Mouse (Mus musculus): ENCODE results near the gene Baiap2l2. TPM values are rescaled to one million over a fixed set of nuclear protein-coding genes. Genes with fewer than 3 reads are reported as not detected.

Baiap2l2 gene
- polyA plus RNA-seq, 1 experiment: 113 TPM

GRCm38 (mm10) chr15:79286141-79286540, 804 bp upstream of the Baiap2l2 start:
- DNase-seq: peak; percentile 83
- H3K27me3 ChIP-seq (replicated peaks; ENCODE audit: control insufficient read depth, insufficient read depth, low read length): no peaks in the 10 kb centered on the region
- 55% methylated on average over 7 of the region's 7 CpGs for WGBS
- no peak overlapping the region for H3K4me3 ChIP-seq (ENCODE audit: insufficient read depth, low read depth, low read length)
- H3K27ac ChIP-seq (ENCODE audit: insufficient read depth, low read depth, low read length): peak overlapping the region; percentile 78
- peaks cover 39% of the 10 kb centered on the region for H3K4me1 ChIP-seq (ENCODE audit: control insufficient read depth, insufficient read depth, low read length)
- no peak for TF ChIP-seq POLR2A (IDR thresholded peaks at IDR 0.05; ENCODE audit: low read depth, low read length)
- no peak for TF ChIP-seq CTCF (conservative IDR thresholded peaks at IDR 0.05; ENCODE audit: insufficient read depth, insufficient read length, low read depth, low read length)
- no peaks in the 10 kb centered on the region for H3K36me3 ChIP-seq (ENCODE audit: control insufficient read depth, insufficient read depth, low read length)

- peak; percentile 81 for DNase-seq
- Histone ChIP-seq H3K27me3 (replicated peaks; ENCODE audit: control insufficient read depth, insufficient read depth, low read length) (no peaks in the 10 kb centered on the region), H3K36me3 (ENCODE audit: control insufficient read depth, insufficient read depth, low read length) (no peaks in the 10 kb centered on the region), H3K27ac (ENCODE audit: insufficient read depth, low read depth, low read length) (peak overlapping the region; percentile 99; the same call in 1 of the 2 replicates), H3K4me3 (ENCODE audit: insufficient read depth, low read depth, low read length) (no peak overlapping the region), H3K4me1 (ENCODE audit: control insufficient read depth, insufficient read depth, low read length) (peaks cover 39% of the 10 kb centered on the region)
- 50% methylated on average over 4 of the region's 4 CpGs for WGBS
- TF ChIP-seq POLR2A (IDR thresholded peaks at IDR 0.05; ENCODE audit: low read depth, low read length): no peak
- no peak for TF ChIP-seq CTCF (conservative IDR thresholded peaks at IDR 0.05; ENCODE audit: insufficient read depth, insufficient read length, low read depth, low read length)
Measured at GRCm38 (mm10) chr15:79283371-79283770, 2.0 kb downstream of the Baiap2l2 start.

- Histone ChIP-seq H3K4me3 (ENCODE audit: insufficient read depth, low read depth, low read length) (no peak overlapping the region), H3K36me3 (ENCODE audit: control insufficient read depth, insufficient read depth, low read length) (no peaks in the 10 kb centered on the region), H3K4me1 (ENCODE audit: control insufficient read depth, insufficient read depth, low read length) (peaks cover 39% of the 10 kb centered on the region), H3K27me3 (replicated peaks; ENCODE audit: control insufficient read depth, insufficient read depth, low read length) (no peaks in the 10 kb centered on the region), H3K27ac (ENCODE audit: insufficient read depth, low read depth, low read length) (no peak overlapping the region)
- WGBS: 71% methylated on average over 5 of the region's 5 CpGs
- TF ChIP-seq CTCF (conservative IDR thresholded peaks at IDR 0.05; ENCODE audit: insufficient read depth, insufficient read length, low read depth, low read length): no peak
- no peak for TF ChIP-seq POLR2A (IDR thresholded peaks at IDR 0.05; ENCODE audit: low read depth, low read length)
- no peak for DNase-seq
Measured at GRCm38 (mm10) chr15:79282434-79282833, 2.9 kb downstream of the Baiap2l2 start.

GRCm38 (mm10) chr15:79281389-79281788, 3.9 kb downstream of the Baiap2l2 start:
- DNase-seq: no peak
- H3K36me3 ChIP-seq (ENCODE audit: control insufficient read depth, insufficient read depth, low read length): no peaks in the 10 kb centered on the region
- peaks cover 32% of the 10 kb centered on the region for H3K4me1 ChIP-seq (ENCODE audit: control insufficient read depth, insufficient read depth, low read length)
- H3K4me3 ChIP-seq (ENCODE audit: insufficient read depth, low read depth, low read length): no peak overlapping the region
- 84% methylated on average over 1 of the region's 1 CpGs for WGBS
- TF ChIP-seq CTCF (conservative IDR thresholded peaks at IDR 0.05; ENCODE audit: insufficient read depth, insufficient read length, low read depth, low read length) (no peak), POLR2A (IDR thresholded peaks at IDR 0.05; ENCODE audit: low read depth, low read length) (no peak)
- H3K27me3 ChIP-seq (replicated peaks; ENCODE audit: control insufficient read depth, insufficient read depth, low read length): no peaks in the 10 kb centered on the region
- no peak overlapping the region for H3K27ac ChIP-seq (ENCODE audit: insufficient read depth, low read depth, low read length)

GRCm38 (mm10) chr15:79280850-79281249, 4.5 kb downstream of the Baiap2l2 start:
- Histone ChIP-seq H3K27me3 (replicated peaks; ENCODE audit: control insufficient read depth, insufficient read depth, low read length) (no peaks in the 10 kb centered on the region), H3K4me1 (ENCODE audit: control insufficient read depth, insufficient read depth, low read length) (peaks cover 26% of the 10 kb centered on the region), H3K27ac (ENCODE audit: insufficient read depth, low read depth, low read length) (no peak overlapping the region), H3K4me3 (ENCODE audit: insufficient read depth, low read depth, low read length) (no peak overlapping the region), H3K36me3 (ENCODE audit: control insufficient read depth, insufficient read depth, low read length) (no peaks in the 10 kb centered on the region)
- DNase-seq: no peak
- TF ChIP-seq POLR2A (IDR thresholded peaks at IDR 0.05; ENCODE audit: low read depth, low read length): no peak
- no peak for TF ChIP-seq CTCF (conservative IDR thresholded peaks at IDR 0.05; ENCODE audit: insufficient read depth, insufficient read length, low read depth, low read length)
- WGBS: 62% methylated on average over 5 of the region's 5 CpGs

- no peak overlapping the region for H3K27ac ChIP-seq (ENCODE audit: insufficient read depth, low read depth, low read length)
- WGBS: 38% methylated on average over 6 of the region's 6 CpGs
- peak; percentile 45 for DNase-seq
- H3K27me3 ChIP-seq (replicated peaks; ENCODE audit: control insufficient read depth, insufficient read depth, low read length): no peaks in the 10 kb centered on the region
- H3K4me3 ChIP-seq (ENCODE audit: insufficient read depth, low read depth, low read length): no peak overlapping the region
- H3K4me1 ChIP-seq (ENCODE audit: control insufficient read depth, insufficient read depth, low read length): peaks cover 23% of the 10 kb centered on the region
- peak; percentile 58 for TF ChIP-seq CTCF (conservative IDR thresholded peaks at IDR 0.05; ENCODE audit: insufficient read depth, insufficient read length, low read depth, low read length)
- no peak for TF ChIP-seq POLR2A (IDR thresholded peaks at IDR 0.05; ENCODE audit: low read depth, low read length)
- H3K36me3 ChIP-seq (ENCODE audit: control insufficient read depth, insufficient read depth, low read length): no peaks in the 10 kb centered on the region
Measured at GRCm38 (mm10) chr15:79280209-79280608, 5.1 kb downstream of the Baiap2l2 start.

GRCm38 (mm10) chr15:79277728-79278127, 7.6 kb downstream of the Baiap2l2 start:
- TF ChIP-seq CTCF (conservative IDR thresholded peaks at IDR 0.05; ENCODE audit: insufficient read depth, insufficient read length, low read depth, low read length) (no peak), POLR2A (IDR thresholded peaks at IDR 0.05; ENCODE audit: low read depth, low read length) (no peak)
- no peak for DNase-seq
- no peaks in the 10 kb centered on the region for H3K27me3 ChIP-seq (replicated peaks; ENCODE audit: control insufficient read depth, insufficient read depth, low read length)
- H3K27ac ChIP-seq (ENCODE audit: insufficient read depth, low read depth, low read length): no peak overlapping the region
- peaks cover 7% of the 10 kb centered on the region; the same call in 1 of the 2 replicates for H3K4me1 ChIP-seq (ENCODE audit: control insufficient read depth, insufficient read depth, low read length)
- no peaks in the 10 kb centered on the region for H3K36me3 ChIP-seq (ENCODE audit: control insufficient read depth, insufficient read depth, low read length)
- 64% methylated on average over 10 of the region's 10 CpGs for WGBS
- no peak overlapping the region for H3K4me3 ChIP-seq (ENCODE audit: insufficient read depth, low read depth, low read length)
